Mouse (Mus musculus): Measurements from ENCODE around the gene Alkbh6. TPM values are rescaled to one million over a fixed set of nuclear protein-coding genes. Genes with fewer than 3 reads are reported as not detected.

The Alkbh6 gene
- 10 to 100 TPM; 47.1 to 55.1 TPM for total RNA-seq (2021)

GRCm38 (mm10) chr7:30308076-30309005 is at the start of gene Alkbh6:
Gene Alkbh6 (plus strand): TSS chr7:30308717.
- peak; percentile 77 to 78 for DNase-seq (ENCODE audit: extremely low spot score in 1 of 2, low spot score in 1 of 2)

- no peak for DNase-seq (ENCODE audit: extremely low spot score in 1 of 2, low spot score in 1 of 2)
Observed at GRCm38 (mm10) chr7:30265041-30265440, 43.5 kb upstream of the Alkbh6 start.

- DNase-seq (ENCODE audit: extremely low spot score in 1 of 2, low spot score in 1 of 2) = no peak
Observed at GRCm38 (mm10) chr7:30265531-30265930, 43.0 kb upstream of the Alkbh6 start.

GRCm38 (mm10) chr7:30265935-30266334 is 42.6 kb upstream of the Alkbh6 start:
- DNase-seq (ENCODE audit: extremely low spot score in 1 of 2, low spot score in 1 of 2) = no peak

GRCm38 (mm10) chr7:30266780-30267179 is 41.7 kb upstream of the Alkbh6 start:
- DNase-seq (ENCODE audit: extremely low spot score in 1 of 2, low spot score in 1 of 2) = no peak

- no peak for DNase-seq (ENCODE audit: extremely low spot score in 1 of 2, low spot score in 1 of 2)
Observed at GRCm38 (mm10) chr7:30269641-30270040, 38.9 kb upstream of the Alkbh6 start.

- no peak for DNase-seq (ENCODE audit: extremely low spot score in 1 of 2, low spot score in 1 of 2)
Observed at GRCm38 (mm10) chr7:30274383-30274782, 34.1 kb upstream of the Alkbh6 start.

GRCm38 (mm10) chr7:30278911-30279310 is 29.6 kb upstream of the Alkbh6 start:
- DNase-seq (ENCODE audit: extremely low spot score in 1 of 2, low spot score in 1 of 2) = no peak

GRCm38 (mm10) chr7:30279536-30279935 is 29.0 kb upstream of the Alkbh6 start:
- no peak for DNase-seq (ENCODE audit: extremely low spot score in 1 of 2, low spot score in 1 of 2)

GRCm38 (mm10) chr7:30279951-30280669 is 28.4 kb upstream of the Alkbh6 start, which contains the start of the genes Thap8 and Wdr62:
Gene Thap8 (plus strand): TSS chr7:30280094.
Gene Wdr62 (minus strand): TSS chr7:30280419.
- DNase-seq (ENCODE audit: extremely low spot score in 1 of 2, low spot score in 1 of 2) = peak; percentile 79

GRCm38 (mm10) chr7:30280670-30281138 is 27.8 kb upstream of the Alkbh6 start:
- DNase-seq (ENCODE audit: extremely low spot score in 1 of 2, low spot score in 1 of 2) = peak; percentile 70

GRCm38 (mm10) chr7:30281522-30281921 is 27.0 kb upstream of the Alkbh6 start:
- no peak for DNase-seq (ENCODE audit: extremely low spot score in 1 of 2, low spot score in 1 of 2)

- DNase-seq (ENCODE audit: extremely low spot score in 1 of 2, low spot score in 1 of 2) = no peak
Observed at GRCm38 (mm10) chr7:30282740-30283139, 25.8 kb upstream of the Alkbh6 start.

- no peak for DNase-seq (ENCODE audit: extremely low spot score in 1 of 2, low spot score in 1 of 2)
Observed at GRCm38 (mm10) chr7:30286701-30287410, 21.7 kb upstream of the Alkbh6 start.

- no peak for DNase-seq (ENCODE audit: extremely low spot score in 1 of 2, low spot score in 1 of 2)
Observed at GRCm38 (mm10) chr7:30288046-30288445, 20.5 kb upstream of the Alkbh6 start.

- no peak for DNase-seq (ENCODE audit: extremely low spot score in 1 of 2, low spot score in 1 of 2)
Observed at GRCm38 (mm10) chr7:30289071-30289713, 19.3 kb upstream of the Alkbh6 start.

GRCm38 (mm10) chr7:30289714-30290399 is 18.7 kb upstream of the Alkbh6 start:
- no peak for DNase-seq (ENCODE audit: extremely low spot score in 1 of 2, low spot score in 1 of 2)

GRCm38 (mm10) chr7:30291215-30292131 is 17.0 kb upstream of the Alkbh6 start, which contains the start of gene Clip3:
Gene Clip3 (plus strand): TSS chr7:30291728.
- DNase-seq (ENCODE audit: extremely low spot score in 1 of 2, low spot score in 1 of 2) = peak; percentile 89 to 93
